In genomic region chr15:83538855-83539254, GRCm38 (mm10) we compare ENCODE assay signal across 21 mouse cellular contexts. TPM values are rescaled to one million over a fixed set of nuclear protein-coding genes. Genes with fewer than 3 reads are reported as not detected.
DNase-seq lines count a peak whose midpoint lies in the region; ATAC-seq and TF ChIP-seq lines count a peak whose summit lies in the region.
"Had no signal": no experiment of that assay in that cellular context is flagged by ENCODE, and none has a peak within 500 bp of the region (broad histone marks: within the 10 kb centered on the region; RNA-seq: fewer than 3 reads in every experiment).

No protein-coding gene starts in this region.

- intact Hi-C loops in gastrocnemius, adult 2 months (cut with DNase I), result no loop called here
- intact Hi-C loops in gastrocnemius, postnatal 36 days (cut with DNase I), result no loop called here
- intact Hi-C loops in heart, postnatal 25 days (cut with DNase I), result no loop called here

- DNase-seq in gastrocnemius, adult 2 months, result no peak
- no peak for DNase-seq in gastrocnemius, postnatal 36 days
- no peak for DNase-seq in heart, postnatal 25 days (ENCODE audit: low spot score)
- DNase-seq in heart, postnatal 0 days (ENCODE audit: low spot score), result no peak
- DNase-seq: adrenal gland, adult 2 months; adrenal gland, postnatal 10 days; adrenal gland, postnatal 25 days; B cell, adult 2 months; cerebellum, adult 11-12 months; cerebellum, adult 2 months; cerebellum, adult 9-10 months; cerebellum, postnatal 10 days; cerebellum, postnatal 25 days had no signal

- 88% methylated on average over 2 of the region's 2 CpGs for WGBS in heart, embryonic 13.5 days
- WGBS in heart, postnatal 0 days, result 95% methylated on average over 2 of the region's 2 CpGs
- WGBS in heart, embryonic 11.5 days (ENCODE audit: insufficient replicate concordance), result 93% methylated on average over 2 of the region's 2 CpGs

- no peaks in the 10 kb centered on the region for H3K79me3 ChIP-seq in C2C12 (ENCODE audit: low read depth)

- H3K27me3 ChIP-seq in heart, embryonic 13.5 days (replicated peaks), result no peaks in the 10 kb centered on the region
- H3K27me3 ChIP-seq in heart, postnatal 0 days (ENCODE audit: control insufficient read depth, insufficient read depth, low read length), result no peaks in the 10 kb centered on the region
- H3K27me3 ChIP-seq in heart, embryonic 11.5 days (ENCODE audit: control insufficient read depth, insufficient read depth, low read length), result no peaks in the 10 kb centered on the region
- H3K27me3 ChIP-seq in C2C12 (ENCODE audit: control insufficient read depth, insufficient read depth, insufficient read length), result no peaks in the 10 kb centered on the region
- H3K27me3 ChIP-seq: embryonic facial prominence, embryonic 12.5 days; forebrain, embryonic 13.5 days; forebrain, embryonic 15.5 days had no signal

- H3K27ac ChIP-seq in gastrocnemius, adult 2 months, result peak overlapping the region; percentile 85; the same call in 1 of the 2 replicates
- 0 out of 2 replicates have a peak overlapping the region, but pooled peaks have one; percentile 88 for H3K27ac ChIP-seq in heart, embryonic 13.5 days (replicated peaks)
- peak overlapping the region; percentile 79; the same call in 1 of the 2 replicates for H3K27ac ChIP-seq in heart, postnatal 0 days (ENCODE audit: low read depth)
- no peak overlapping the region for H3K27ac ChIP-seq in heart, embryonic 11.5 days (ENCODE audit: low read depth, low read length)
- H3K27ac ChIP-seq: embryonic facial prominence, embryonic 10.5 days; embryonic facial prominence, embryonic 12.5 days; forebrain, embryonic 13.5 days; forebrain, embryonic 15.5 days had no signal

- H3K36me3 ChIP-seq in heart, embryonic 13.5 days, result peaks cover 43% of the 10 kb centered on the region
- H3K36me3 ChIP-seq in heart, postnatal 0 days (replicated peaks; ENCODE audit: control insufficient read depth, insufficient read depth, low read length), result peaks cover 23% of the 10 kb centered on the region
- H3K36me3 ChIP-seq in heart, embryonic 11.5 days (ENCODE audit: control insufficient read depth, insufficient read depth, low read length), result no peaks in the 10 kb centered on the region
- no peaks in the 10 kb centered on the region for H3K36me3 ChIP-seq in C2C12 (ENCODE audit: control insufficient read depth, insufficient read depth)
- H3K36me3 ChIP-seq: embryonic facial prominence, embryonic 10.5 days; embryonic facial prominence, embryonic 12.5 days; forebrain, embryonic 15.5 days had no signal

- peaks cover 62% of the 10 kb centered on the region for H3K4me1 ChIP-seq in heart, embryonic 13.5 days
- peaks cover 42% of the 10 kb centered on the region for H3K4me1 ChIP-seq in heart, postnatal 0 days (ENCODE audit: control insufficient read depth, insufficient read depth)
- peaks cover 47% of the 10 kb centered on the region for H3K4me1 ChIP-seq in heart, embryonic 11.5 days (ENCODE audit: control insufficient read depth, insufficient read depth, low read length)
- H3K4me1 ChIP-seq: embryonic facial prominence, embryonic 12.5 days; forebrain, embryonic 13.5 days; forebrain, embryonic 15.5 days had no signal

- H3ac ChIP-seq in C2C12 (ENCODE audit: control insufficient read depth, insufficient read length, low read depth), result no peak overlapping the region

- H3K9me3 ChIP-seq in heart, embryonic 13.5 days, result no peaks in the 10 kb centered on the region
- no peaks in the 10 kb centered on the region for H3K9me3 ChIP-seq in heart, postnatal 0 days (replicated peaks; ENCODE audit: control insufficient read depth, low read length)
- H3K9me3 ChIP-seq in heart, embryonic 11.5 days (replicated peaks; ENCODE audit: control insufficient read depth, low read length), result no peaks in the 10 kb centered on the region
- H3K9me3 ChIP-seq: embryonic facial prominence, embryonic 10.5 days; embryonic facial prominence, embryonic 12.5 days; forebrain, embryonic 13.5 days; forebrain, embryonic 15.5 days had no signal

- H3K79me2 ChIP-seq in C2C12 (ENCODE audit: control insufficient read depth, insufficient read depth), result no peaks in the 10 kb centered on the region

- no peak for ATAC-seq in heart, embryonic 13.5 days (ENCODE audit: extremely low read depth, insufficient number of reproducible peaks, low FRiP score, low TSS enrichment)
- ATAC-seq in heart, postnatal 0 days (ENCODE audit: insufficient read depth, low read depth), result no peak
- ATAC-seq in heart, embryonic 11.5 days (replicated peaks; ENCODE audit: insufficient number of reproducible peaks, low FRiP score, low TSS enrichment), result no peak
- no peak for ATAC-seq in megakaryocyte, adult 5-6 weeks (ENCODE audit: poor library complexity, severe bottlenecking)
- ATAC-seq: forebrain, embryonic 13.5 days; forebrain, embryonic 15.5 days had no signal

- no peak overlapping the region for H3K4me2 ChIP-seq in heart, embryonic 13.5 days
- no peak overlapping the region for H3K4me2 ChIP-seq in heart, postnatal 0 days (ENCODE audit: low read depth, low read length)
- H3K4me2 ChIP-seq in heart, embryonic 11.5 days, result no peak overlapping the region
- H3K4me2 ChIP-seq: embryonic facial prominence, embryonic 12.5 days; forebrain, embryonic 13.5 days; forebrain, embryonic 15.5 days had no signal

- no peak for TF ChIP-seq EP300 in heart, postnatal 0 days (IDR thresholded peaks at IDR 0.05; ENCODE audit: low read depth)

- no peak overlapping the region; the same call in 1 of the 2 replicates for H3K9ac ChIP-seq in heart, embryonic 13.5 days
- H3K9ac ChIP-seq in heart, postnatal 0 days (replicated peaks; ENCODE audit: low read depth, low read length), result no peak overlapping the region
- no peak overlapping the region for H3K9ac ChIP-seq in heart, embryonic 11.5 days (ENCODE audit: low read depth, low read length)
- H3K9ac ChIP-seq: embryonic facial prominence, embryonic 12.5 days; forebrain, embryonic 13.5 days; forebrain, embryonic 15.5 days had no signal

- no peak for TF ChIP-seq CTCF in gastrocnemius, adult 2 months (IDR thresholded peaks at IDR 0.05)
- no peak for TF ChIP-seq CTCF in heart, postnatal 0 days (IDR thresholded peaks at IDR 0.05; ENCODE audit: low read depth)
- no peak for TF ChIP-seq CTCF in C2C12 (IDR thresholded peaks at IDR 0.05; ENCODE audit: control insufficient read depth, insufficient read depth, insufficient read length)

- no peak overlapping the region for H3K4me3 ChIP-seq in gastrocnemius, adult 2 months
- H3K4me3 ChIP-seq in heart, embryonic 13.5 days, result no peak overlapping the region
- H3K4me3 ChIP-seq in heart, postnatal 0 days (ENCODE audit: low read depth, low read length), result no peak overlapping the region
- no peak overlapping the region for H3K4me3 ChIP-seq in heart, embryonic 11.5 days (ENCODE audit: low read depth, low read length)
- H3K4me3 ChIP-seq in C2C12 (ENCODE audit: insufficient read depth, poor library complexity, severe bottlenecking), result no peak overlapping the region
- H3K4me3 ChIP-seq: embryonic facial prominence, embryonic 10.5 days; embryonic facial prominence, embryonic 12.5 days; forebrain, embryonic 13.5 days; forebrain, embryonic 15.5 days had no signal

RNA-seq across cellular contexts. Expression of gene Bik, which starts 12.2 kb away (rescaled TPM):
- 1 to 10 TPM in 1 of 2 experiments, under 1 TPM in 1; 0.50 to 1.2 TPM for total RNA-seq in gastrocnemius, adult 2 months (2021)
- total RNA-seq in gastrocnemius, postnatal 36 days (2021), result 1 to 10 TPM in 1 of 2 experiments, under 1 TPM in 1; 0.76 to 1.6 TPM
- 31.2 and 31.8 TPM in 2 replicates for polyA plus RNA-seq in heart, embryonic 13.5 days (2015; fragmentation: Nextera tagmentation; extraction: Ambion mirVana)
- total RNA-seq in heart, postnatal 25 days (2021), result 10 to 100 TPM in 1 of 2 experiments, 1 to 10 TPM in 1; 9.3 to 11.8 TPM
- total RNA-seq in heart, postnatal 0 days (2014; rRNA removed; ENCODE audit: low replicate concordance), result 25.8 and 49.6 TPM in 2 replicates
- polyA plus RNA-seq in heart, postnatal 0 days (2015; fragmentation: Nextera tagmentation; extraction: Ambion mirVana), result 33.8 and 37.7 TPM in 2 replicates
- polyA plus RNA-seq in heart, embryonic 11.5 days (2014; fragmentation: Nextera tagmentation; extraction: Ambion mirVana), result 31.5 and 33.0 TPM in 2 replicates
- polyA plus RNA-seq in C2C12 (2012; fragmentation: generic; extraction: Trizol), result 0.91 TPM
- 0.41 TPM in 1 of 2 replicates, not detected in the other for total RNA-seq in megakaryocyte, adult 5-6 weeks (2015)
- 0.40 TPM in 1 of 2 replicates, not detected in the other for total RNA-seq in megakaryocyte, adult 5-6 weeks (2017)

RNA-seq across cellular contexts. Expression of gene Tspo, which starts 24.5 kb away (rescaled TPM):
- 10 to 100 TPM; 22.2 to 22.7 TPM for total RNA-seq in gastrocnemius, adult 2 months (2021)
- total RNA-seq in gastrocnemius, postnatal 36 days (2021), result 10 to 100 TPM; 20.8 to 23.4 TPM
- polyA plus RNA-seq in heart, embryonic 13.5 days (2015; fragmentation: Nextera tagmentation; extraction: Ambion mirVana), result 139 and 150 TPM in 2 replicates
- 10 to 100 TPM; 61.7 to 65.1 TPM for total RNA-seq in heart, postnatal 25 days (2021)
- 264 and 335 TPM in 2 replicates for total RNA-seq in heart, postnatal 0 days (2014; rRNA removed; ENCODE audit: low replicate concordance)
- polyA plus RNA-seq in heart, postnatal 0 days (2015; fragmentation: Nextera tagmentation; extraction: Ambion mirVana), result 205 and 210 TPM in 2 replicates
- 129 and 136 TPM in 2 replicates for polyA plus RNA-seq in heart, embryonic 11.5 days (2014; fragmentation: Nextera tagmentation; extraction: Ambion mirVana)
- polyA plus RNA-seq in C2C12 (2012; fragmentation: generic; extraction: Trizol), result 693 TPM
- 184 and 209 TPM in 2 replicates for total RNA-seq in megakaryocyte, adult 5-6 weeks (2015)
- total RNA-seq in megakaryocyte, adult 5-6 weeks (2017), result 112 and 119 TPM in 2 replicates

RNA-seq across cellular contexts. Expression of gene Mcat, which starts 24.7 kb away (rescaled TPM):
- 10 to 100 TPM; 18.6 to 23.8 TPM for total RNA-seq in gastrocnemius, adult 2 months (2021)
- total RNA-seq in gastrocnemius, postnatal 36 days (2021), result 10 to 100 TPM; 18.2 to 20.1 TPM
- polyA plus RNA-seq in heart, embryonic 13.5 days (2015; fragmentation: Nextera tagmentation; extraction: Ambion mirVana), result 29.6 and 32.6 TPM in 2 replicates
- 10 to 100 TPM; 36.6 to 39.6 TPM for total RNA-seq in heart, postnatal 25 days (2021)
- 66.6 and 87.2 TPM in 2 replicates for total RNA-seq in heart, postnatal 0 days (2014; rRNA removed; ENCODE audit: low replicate concordance)
- 33.5 and 36.9 TPM in 2 replicates for polyA plus RNA-seq in heart, postnatal 0 days (2015; fragmentation: Nextera tagmentation; extraction: Ambion mirVana)
- 28.3 and 30.3 TPM in 2 replicates for polyA plus RNA-seq in heart, embryonic 11.5 days (2014; fragmentation: Nextera tagmentation; extraction: Ambion mirVana)
- 42.4 TPM for polyA plus RNA-seq in C2C12 (2012; fragmentation: generic; extraction: Trizol)
- total RNA-seq in megakaryocyte, adult 5-6 weeks (2015), result 4.3 and 5.2 TPM in 2 replicates
- 7.0 and 8.0 TPM in 2 replicates for total RNA-seq in megakaryocyte, adult 5-6 weeks (2017)

RNA-seq across cellular contexts. Expression of gene Ttll1, which starts 28.2 kb away (rescaled TPM):
- total RNA-seq in gastrocnemius, adult 2 months (2021), result 1 to 10 TPM; 2.5 to 3.8 TPM
- 1 to 10 TPM; 3.1 to 3.5 TPM for total RNA-seq in gastrocnemius, postnatal 36 days (2021)
- 21.5 and 22.1 TPM in 2 replicates for polyA plus RNA-seq in heart, embryonic 13.5 days (2015; fragmentation: Nextera tagmentation; extraction: Ambion mirVana)
- 10 to 100 TPM; 49.0 to 53.0 TPM for total RNA-seq in heart, postnatal 25 days (2021)
- 5.8 and 10.7 TPM in 2 replicates for total RNA-seq in heart, postnatal 0 days (2014; rRNA removed; ENCODE audit: low replicate concordance)
- polyA plus RNA-seq in heart, postnatal 0 days (2015; fragmentation: Nextera tagmentation; extraction: Ambion mirVana), result 23.2 and 25.7 TPM in 2 replicates
- 18.7 and 20.4 TPM in 2 replicates for polyA plus RNA-seq in heart, embryonic 11.5 days (2014; fragmentation: Nextera tagmentation; extraction: Ambion mirVana)
- 28.5 TPM for polyA plus RNA-seq in C2C12 (2012; fragmentation: generic; extraction: Trizol)
- total RNA-seq in megakaryocyte, adult 5-6 weeks (2015), result 3.6 and 3.8 TPM in 2 replicates
- 3.2 and 4.4 TPM in 2 replicates for total RNA-seq in megakaryocyte, adult 5-6 weeks (2017)

RNA-seq across cellular contexts. Expression of gene Ttll12, which starts 56.1 kb away (rescaled TPM):
- 1 to 10 TPM; 3.4 to 4.9 TPM for total RNA-seq in gastrocnemius, adult 2 months (2021)
- total RNA-seq in gastrocnemius, postnatal 36 days (2021), result 1 to 10 TPM; 4.4 to 4.7 TPM
- polyA plus RNA-seq in heart, embryonic 13.5 days (2015; fragmentation: Nextera tagmentation; extraction: Ambion mirVana), result 21.9 and 22.0 TPM in 2 replicates
- total RNA-seq in heart, postnatal 25 days (2021), result 1 to 10 TPM; 5.5 to 6.1 TPM
- 14.7 and 15.9 TPM in 2 replicates for total RNA-seq in heart, postnatal 0 days (2014; rRNA removed; ENCODE audit: low replicate concordance)
- polyA plus RNA-seq in heart, postnatal 0 days (2015; fragmentation: Nextera tagmentation; extraction: Ambion mirVana), result 7.8 and 8.6 TPM in 2 replicates
- polyA plus RNA-seq in heart, embryonic 11.5 days (2014; fragmentation: Nextera tagmentation; extraction: Ambion mirVana), result 30.4 and 31.1 TPM in 2 replicates
- polyA plus RNA-seq in C2C12 (2012; fragmentation: generic; extraction: Trizol), result 84.8 TPM
- total RNA-seq in megakaryocyte, adult 5-6 weeks (2015), result 5.9 and 6.1 TPM in 2 replicates
- total RNA-seq in megakaryocyte, adult 5-6 weeks (2017), result 3.0 and 6.5 TPM in 2 replicates

Comparison
In these comparisons a context has a peak if more than half of its experiments do, and no peak if none do; other contexts are left out.
1. RNA of gene Bik, which starts 12.2 kb away (total RNA-seq): 25.8 to 49.6 TPM in heart, postnatal 0 days and 9.3 to 11.8 TPM in heart, postnatal 25 days; 0.76 to 1.6 TPM in gastrocnemius, postnatal 36 days, 0.50 to 1.2 TPM in gastrocnemius, adult 2 months and 0.40 to 0.41 TPM in megakaryocyte, adult 5-6 weeks; every median in the first group is over 4 times any median in the second.